Mouse (Mus musculus) R1 (cell line): ENCODE results near the gene Sec14l1.
A peak's percentile ranks its signal among the peaks of the same experiment; 100 is the strongest.

ENCODE experiments used
- DNase-seq: peaks from one replicate; pipeline ENCODE4 v3.0.0-alpha.2; 2018; ENCODE audit warnings: low read depth, low spot score

Sec14l1 gene

GRCm38 (mm10) chr11:117087036-117087799, 27.8 kb upstream of the Sec14l1 start:
- DNase-seq: no peak

DNA sequence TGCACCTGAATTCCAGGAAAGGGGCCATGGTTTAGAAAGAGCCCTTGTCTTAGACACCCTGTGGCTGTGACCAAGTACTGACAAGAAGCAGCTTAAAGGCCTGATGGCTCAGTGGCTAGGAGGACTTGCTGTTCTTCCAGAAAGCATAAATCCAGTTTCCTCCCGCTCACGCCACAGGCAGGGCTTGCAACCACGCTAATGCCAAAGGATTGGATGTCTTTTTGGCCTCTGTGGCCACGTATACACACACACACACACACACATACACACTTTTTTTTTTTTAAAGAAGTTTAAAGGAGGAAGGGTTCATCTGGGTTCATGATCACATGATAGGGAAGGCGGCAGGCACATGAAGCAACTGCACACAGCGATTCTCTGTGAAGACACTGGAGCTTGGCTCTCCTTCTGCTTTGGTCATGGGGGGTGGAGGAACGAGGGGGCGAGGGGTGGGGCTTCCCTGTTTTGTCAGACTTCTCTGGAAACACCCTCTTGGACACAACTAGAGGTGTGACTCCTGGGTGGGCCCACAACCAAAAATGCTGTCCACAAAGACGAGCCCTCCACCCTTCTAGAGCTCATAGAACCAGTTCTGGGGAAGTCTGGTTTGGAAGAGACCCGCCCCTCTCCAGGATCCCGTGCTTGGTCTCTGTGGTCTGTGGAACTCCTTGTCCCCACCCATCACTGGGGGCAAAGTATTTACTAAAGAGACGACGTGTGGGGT, 26.5 kb upstream of the Sec14l1 start:
- peak; percentile 91 for DNase-seq

GRCm38 (mm10) chr11:117089673-117090419, 25.1 kb upstream of the Sec14l1 start:
- no peak for DNase-seq

DNA sequence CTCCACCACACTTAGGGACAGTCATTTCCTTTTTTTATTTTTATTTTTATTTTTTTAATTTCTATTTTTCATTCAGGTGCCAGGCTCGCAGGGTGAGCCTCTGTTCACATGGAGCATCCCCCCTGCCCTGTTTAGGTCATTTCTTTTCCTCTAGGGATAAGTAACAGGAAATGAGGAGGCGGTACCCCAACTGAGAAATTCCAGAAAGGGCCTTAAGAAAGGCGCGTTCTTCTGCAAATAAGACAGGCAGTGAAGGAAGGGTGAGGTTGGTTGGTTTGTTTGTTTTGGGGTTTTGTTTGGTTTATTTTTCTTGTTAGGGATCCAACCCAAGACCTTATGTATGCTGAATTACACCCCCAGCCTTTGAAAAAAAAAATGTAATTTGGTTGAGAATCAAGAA, 23.6 kb upstream of the Sec14l1 start:
- DNase-seq: no peak

- DNase-seq: peak; percentile 96
Measured at GRCm38 (mm10) chr11:117091845-117092244, 23.1 kb upstream of the Sec14l1 start.

- peak; percentile 92 for DNase-seq
Measured at GRCm38 (mm10) chr11:117092711-117093110, 22.3 kb upstream of the Sec14l1 start.

DNA sequence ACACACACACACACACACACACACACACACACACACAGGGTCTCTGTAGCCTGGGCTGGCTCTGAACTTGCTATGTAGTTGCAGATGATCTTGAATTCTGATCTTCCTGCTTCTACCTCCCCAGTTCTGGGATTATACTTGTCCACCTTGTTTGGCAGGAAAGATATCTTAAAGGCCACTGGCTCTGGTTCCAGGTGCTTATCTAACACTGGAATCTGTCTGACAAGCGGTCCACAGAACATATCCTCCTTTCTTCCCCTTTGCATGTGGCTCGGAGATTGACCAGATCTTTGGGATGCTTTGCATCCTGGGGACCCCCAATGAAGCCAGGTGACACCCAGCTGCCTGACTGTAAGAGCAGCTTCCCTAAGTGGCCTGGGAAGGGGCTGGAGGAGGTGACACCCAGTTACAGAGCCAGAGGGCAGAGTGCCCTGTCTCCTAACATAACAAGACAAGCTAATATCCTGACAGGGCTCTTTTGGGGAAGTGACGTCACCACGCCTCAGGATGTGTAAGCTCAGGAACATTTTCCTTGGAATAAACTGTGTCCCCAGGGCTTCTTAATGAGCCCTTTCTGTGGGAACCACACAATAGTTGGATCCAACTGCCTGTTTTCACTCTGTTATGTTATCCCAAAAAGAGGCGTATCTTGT, 20.9 kb upstream of the Sec14l1 start:
- no peak for DNase-seq

DNA sequence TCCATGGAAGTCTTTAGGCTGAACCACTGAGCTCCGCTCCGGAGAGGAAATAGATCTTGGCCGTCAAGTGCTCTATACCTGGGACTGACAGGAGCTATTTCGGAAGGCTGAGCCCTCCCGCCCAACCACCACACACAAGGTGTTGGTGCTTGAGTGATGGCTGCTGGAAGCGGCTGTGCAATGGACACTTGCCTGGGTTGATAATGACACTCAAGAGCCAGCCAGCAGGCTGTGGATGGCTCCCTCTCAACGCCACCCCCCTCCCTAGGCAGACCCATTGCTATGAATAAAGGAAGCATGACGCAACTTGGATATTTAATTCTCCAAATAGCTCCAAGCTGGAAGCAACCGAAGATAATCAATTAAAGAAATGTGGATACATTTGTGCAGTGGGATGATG, 20.3 kb upstream of the Sec14l1 start:
- no peak for DNase-seq

GRCm38 (mm10) chr11:117097021-117097420, 17.9 kb upstream of the Sec14l1 start:
- DNase-seq: no peak

DNA sequence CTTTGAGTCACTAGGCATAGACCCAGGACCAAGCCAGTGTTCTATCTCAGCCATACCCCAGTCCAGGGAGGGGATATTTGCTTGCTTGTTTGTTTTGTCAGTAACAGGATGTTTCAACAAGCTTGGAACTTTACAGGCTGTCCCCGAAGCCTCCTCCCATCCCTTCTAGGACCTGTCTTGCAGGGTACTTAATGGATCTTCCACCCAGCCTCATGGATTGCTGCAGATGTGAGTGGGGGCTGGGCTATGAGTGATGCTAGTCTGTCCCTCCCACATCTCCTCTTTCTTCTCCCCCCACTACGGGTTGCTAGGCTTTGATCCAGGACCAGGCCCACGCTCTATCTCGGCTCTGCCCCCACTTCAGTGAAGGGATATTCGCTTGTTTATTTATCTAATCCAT, 16.8 kb upstream of the Sec14l1 start:
- no peak for DNase-seq

- no peak for DNase-seq
Measured at GRCm38 (mm10) chr11:117098784-117099183, 16.2 kb upstream of the Sec14l1 start.

DNA sequence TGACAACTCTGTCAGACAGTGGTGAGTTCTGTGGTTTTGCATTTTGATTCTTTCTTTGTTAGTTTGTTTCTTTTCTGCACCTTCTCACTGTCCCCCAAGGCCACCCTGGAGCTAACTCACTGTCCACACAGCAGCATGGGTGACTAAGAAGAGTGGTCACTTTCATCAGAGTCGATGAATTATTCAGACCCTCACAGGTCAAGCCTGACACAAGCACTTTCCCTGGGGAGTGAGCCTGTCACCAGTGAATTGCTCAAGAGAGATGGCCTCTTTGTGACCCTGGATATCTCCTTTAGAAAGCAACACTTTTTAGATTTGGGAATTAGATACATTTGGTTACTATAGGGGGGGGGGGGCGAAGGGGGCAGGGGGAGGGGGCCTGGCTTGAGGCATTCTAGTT, 15.6 kb upstream of the Sec14l1 start:
- DNase-seq: no peak

GRCm38 (mm10) chr11:117101351-117101921, 13.5 kb upstream of the Sec14l1 start:
- no peak for DNase-seq

DNA sequence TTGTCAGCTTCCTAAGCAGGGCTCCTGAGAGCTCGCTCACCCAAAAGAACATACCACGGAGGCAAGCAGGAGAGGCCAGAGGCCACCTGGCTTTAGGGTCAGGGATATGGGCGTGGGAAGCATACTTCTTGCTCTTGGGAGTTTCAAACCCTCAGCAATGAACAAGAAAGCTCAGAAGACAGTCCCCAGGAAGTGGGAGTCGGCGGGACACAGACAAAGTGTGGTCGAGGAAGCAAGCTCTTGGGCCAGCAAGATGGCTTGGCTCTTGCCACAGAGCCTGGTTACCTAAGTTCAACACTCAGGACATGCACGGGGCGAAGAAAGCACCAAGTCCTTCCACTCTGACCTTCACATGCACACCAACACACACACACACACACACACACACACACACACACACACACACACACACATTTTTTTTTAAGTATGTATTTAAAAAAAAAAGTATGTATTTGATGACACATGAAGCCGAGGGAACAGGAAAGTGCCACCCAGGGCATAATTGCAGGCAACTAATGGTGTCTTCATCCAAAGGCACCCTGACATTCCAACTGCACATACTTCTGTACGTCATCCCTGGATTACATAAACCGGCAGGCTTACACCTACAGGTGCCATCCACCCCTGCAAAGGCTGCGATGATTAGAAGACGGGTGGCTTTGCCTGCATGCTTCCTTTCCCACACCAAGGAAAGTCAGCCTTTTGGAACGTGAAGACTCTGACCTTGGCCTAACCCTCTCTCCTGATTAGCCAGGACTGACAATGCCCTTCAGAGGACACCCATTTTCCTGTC, 12.8 kb upstream of the Sec14l1 start:
- DNase-seq: no peak

GRCm38 (mm10) chr11:117103523-117103922, 11.4 kb upstream of the Sec14l1 start:
- no peak for DNase-seq

- DNase-seq: no peak
Measured at GRCm38 (mm10) chr11:117104044-117104757, 10.8 kb upstream of the Sec14l1 start.

DNA sequence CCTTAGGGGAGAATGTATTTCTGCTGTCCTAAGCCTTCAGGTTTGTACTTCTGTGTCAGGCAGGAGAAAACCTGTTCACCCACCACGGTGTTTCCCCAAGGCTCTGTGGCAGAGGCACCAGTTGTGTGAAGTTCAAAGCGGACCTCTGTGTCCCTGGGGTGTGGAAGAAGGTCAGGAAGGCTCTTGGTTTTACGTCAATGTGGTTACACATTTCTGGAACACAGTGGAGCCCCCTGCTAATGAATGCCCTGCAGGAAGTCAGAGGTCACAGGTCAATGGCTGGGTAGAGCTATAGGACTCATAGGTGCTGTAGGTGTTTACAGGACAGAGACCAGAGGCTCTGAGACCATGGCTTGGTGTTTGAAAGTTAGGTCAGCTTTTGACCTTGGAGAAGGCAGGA, 9.7 kb upstream of the Sec14l1 start:
- no peak for DNase-seq

- no peak for DNase-seq
Measured at GRCm38 (mm10) chr11:117105850-117106249, 9.1 kb upstream of the Sec14l1 start.

DNA sequence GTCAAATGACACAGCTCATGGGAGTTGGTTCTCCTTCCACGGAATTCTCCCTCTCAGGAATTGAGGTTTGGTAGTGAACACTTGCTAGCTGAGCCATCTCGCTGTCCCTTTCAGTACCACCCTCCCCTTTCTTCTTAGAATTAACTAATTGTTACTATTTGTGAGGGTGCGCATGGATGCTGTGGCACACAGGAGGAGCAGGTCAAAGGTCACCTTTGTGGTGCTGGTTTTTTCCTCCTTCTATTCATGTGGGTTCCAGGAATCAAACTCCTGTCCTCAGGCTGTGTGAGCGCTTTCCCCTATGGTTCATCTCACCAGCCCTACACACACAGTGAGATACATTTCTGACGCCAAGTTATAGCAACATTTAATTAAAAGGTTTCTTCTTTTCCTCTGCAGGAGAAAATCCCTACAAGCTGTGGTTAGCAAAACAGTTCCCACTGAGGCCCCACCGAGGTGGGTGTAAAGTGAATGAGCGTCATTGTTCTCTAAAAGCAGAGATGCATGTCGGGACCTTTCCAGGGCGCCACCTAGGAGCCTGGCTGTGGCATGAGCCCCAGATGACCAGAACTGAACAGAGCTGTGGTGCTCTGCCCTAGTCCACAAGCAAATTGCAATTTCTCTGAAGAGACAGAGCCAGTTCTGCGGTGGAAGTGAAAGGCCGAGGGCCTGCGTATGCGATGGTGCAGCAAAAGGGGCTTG, 8.2 kb upstream of the Sec14l1 start:
- DNase-seq: peak; percentile 49
